Mouse (Mus musculus) bone marrow macrophage, adult 2 months (primary cell): ENCODE results near the gene Slc44a3. TPM values are rescaled to one million over a fixed set of nuclear protein-coding genes. Genes with fewer than 3 reads are reported as not detected.

ENCODE experiments used
- H3K27ac ChIP-seq: 2 replicates; pipeline ENCODE4 v1.5.1; 2012; ENCODE audit warnings: low read depth, low read length; ENCODE audit not compliant: insufficient read depth
- H3K4me1 ChIP-seq: 2 replicates; pipeline ENCODE4 v1.6.1; 2012; ENCODE audit warnings: low read length; ENCODE audit not compliant: control insufficient read depth, insufficient read depth
- H3K4me3 ChIP-seq: 2 replicates; pipeline ENCODE4 v1.5.1; 2012; ENCODE audit warnings: mild to moderate bottlenecking, low read length, moderate library complexity; ENCODE audit not compliant: insufficient read depth
- CTCF ChIP-seq: IDR thresholded peaks from 2 replicates; pipeline ENCODE4 v1.5.1; 2012; ENCODE audit warnings: low read depth, mild to moderate bottlenecking, low read length, moderate library complexity
- POLR2A ChIP-seq: IDR thresholded peaks from 2 replicates; pipeline ENCODE4 v1.6.1; 2012; ENCODE audit warnings: mild to moderate bottlenecking, low read depth, low read length, borderline replicate concordance
- polyA plus RNA-seq: library from polyadenylated mRNA; stranded (reverse); fragments of >200 nt; gene quantifications from 2 replicates; pipeline ENCODE4 v1.2.4, GENCODE M21; 2012; ENCODE audit not compliant: missing spikeins, insufficient read depth, insufficient read length

Slc44a3 gene
- polyA plus RNA-seq, 1 experiment: not detected

- TF ChIP-seq CTCF (no peak), POLR2A (no peak)
- no peak overlapping the region for H3K27ac ChIP-seq
- H3K4me1 ChIP-seq: no peaks in the 10 kb centered on the region
- H3K4me3 ChIP-seq: no peak overlapping the region
Measured at GRCm38 (mm10) chr3:121483266-121484161, 48.7 kb downstream of the Slc44a3 start.

- H3K27ac ChIP-seq: no peak overlapping the region
- no peak overlapping the region for H3K4me3 ChIP-seq
- no peaks in the 10 kb centered on the region for H3K4me1 ChIP-seq
- TF ChIP-seq POLR2A: no peak
- TF ChIP-seq CTCF: no peak
Measured at GRCm38 (mm10) chr3:121481564-121481963, 50.6 kb downstream of the Slc44a3 start.

- Histone ChIP-seq H3K27ac (no peak overlapping the region), H3K4me3 (no peak overlapping the region), H3K4me1 (no peaks in the 10 kb centered on the region)
- TF ChIP-seq POLR2A (no peak), CTCF (no peak)
Measured at GRCm38 (mm10) chr3:121480961-121481436, 51.2 kb downstream of the Slc44a3 start.

GRCm38 (mm10) chr3:121480030-121480960 is 51.9 kb downstream of the Slc44a3 start:
- no peak overlapping the region for H3K27ac ChIP-seq
- TF ChIP-seq POLR2A (no peak), CTCF (no peak)
- no peaks in the 10 kb centered on the region for H3K4me1 ChIP-seq
- no peak overlapping the region for H3K4me3 ChIP-seq

DNA sequence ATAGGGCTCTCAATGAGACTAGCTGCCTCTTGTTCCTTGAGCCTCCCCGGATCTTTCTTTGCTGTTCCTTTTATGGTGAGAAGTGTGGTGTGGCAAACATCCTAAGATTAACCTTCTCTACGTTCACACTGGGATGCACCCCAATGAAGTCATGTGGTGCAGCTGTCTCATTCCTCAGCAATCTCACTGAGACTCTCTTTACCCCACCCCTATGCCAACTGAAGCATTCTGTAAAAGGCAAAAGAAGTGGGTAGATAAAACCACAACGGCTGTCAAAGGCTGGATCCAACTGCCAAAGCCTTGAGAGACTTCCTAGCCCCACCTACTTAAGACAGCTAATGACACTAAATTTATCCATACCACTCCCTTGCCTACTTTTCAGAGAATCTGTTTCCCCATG is 57.5 kb downstream of the Slc44a3 start:
- no peak for TF ChIP-seq POLR2A
- no peak for TF ChIP-seq CTCF
- H3K4me3 ChIP-seq: no peak overlapping the region
- H3K27ac ChIP-seq: no peak overlapping the region
- no peaks in the 10 kb centered on the region for H3K4me1 ChIP-seq

DNA sequence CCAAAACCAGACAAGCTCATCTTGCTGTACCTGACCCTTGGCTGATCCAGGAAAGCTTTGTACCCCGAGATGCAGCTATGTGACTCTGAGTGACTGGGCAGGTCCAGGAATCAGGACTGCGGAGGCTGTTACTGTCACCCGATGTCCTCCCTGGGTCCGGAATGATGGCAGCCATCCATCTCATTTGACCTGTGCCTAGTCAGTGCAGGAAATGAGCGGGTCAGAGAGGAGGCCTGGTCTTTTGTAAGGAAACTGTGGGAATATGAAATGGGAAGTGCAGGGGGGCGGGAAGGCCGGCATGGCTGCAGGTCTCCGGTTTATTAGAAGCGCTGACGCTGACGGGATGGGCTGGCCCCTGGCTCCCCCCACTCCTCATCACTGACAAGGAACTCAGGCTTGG is 60.5 kb downstream of the Slc44a3 start:
- no peak for TF ChIP-seq POLR2A
- TF ChIP-seq CTCF: no peak
- Histone ChIP-seq H3K27ac (no peak overlapping the region), H3K4me1 (no peaks in the 10 kb centered on the region), H3K4me3 (no peak overlapping the region)

DNA sequence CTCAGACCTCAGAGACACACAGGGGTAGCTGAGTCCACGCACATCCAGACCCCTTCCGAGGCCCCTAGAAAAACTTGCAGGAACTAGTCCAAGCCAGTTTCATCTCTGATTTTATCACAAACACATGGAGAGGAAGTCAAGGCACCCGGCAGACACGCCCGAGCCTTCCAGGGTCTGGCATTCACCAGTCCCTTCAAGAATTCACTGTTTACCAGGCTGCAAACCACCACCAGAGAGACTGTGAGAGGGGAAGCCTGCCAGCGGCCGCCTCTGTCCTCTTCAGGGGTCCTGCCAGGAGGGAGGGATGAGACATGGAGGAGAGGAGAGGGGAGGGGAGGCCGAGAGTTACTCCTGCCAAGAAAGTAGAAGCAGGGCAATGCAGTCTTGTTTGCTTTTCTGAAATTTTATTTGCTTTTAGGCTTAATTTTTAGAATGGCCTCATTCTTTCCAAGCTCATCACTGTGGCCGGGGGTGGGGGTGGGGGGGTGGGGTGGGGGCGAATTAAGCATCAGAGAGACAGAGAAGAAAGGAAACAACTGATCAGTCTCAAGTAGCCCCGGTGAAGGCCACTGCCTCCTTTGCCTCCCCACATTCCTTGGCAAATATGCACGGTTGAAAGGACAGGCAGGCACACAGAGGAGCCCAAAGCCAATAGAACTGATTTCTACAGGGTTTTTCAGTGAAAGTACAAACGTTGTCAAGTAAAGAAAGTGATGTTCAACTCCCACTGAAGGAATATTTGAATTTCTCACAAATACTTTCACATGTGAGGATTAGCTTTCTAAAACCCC is 62.8 kb downstream of the Slc44a3 start:
- TF ChIP-seq CTCF (no peak), POLR2A (no peak)
- H3K27ac ChIP-seq: no peak overlapping the region
- H3K4me3 ChIP-seq: no peak overlapping the region
- H3K4me1 ChIP-seq: no peaks in the 10 kb centered on the region

DNA sequence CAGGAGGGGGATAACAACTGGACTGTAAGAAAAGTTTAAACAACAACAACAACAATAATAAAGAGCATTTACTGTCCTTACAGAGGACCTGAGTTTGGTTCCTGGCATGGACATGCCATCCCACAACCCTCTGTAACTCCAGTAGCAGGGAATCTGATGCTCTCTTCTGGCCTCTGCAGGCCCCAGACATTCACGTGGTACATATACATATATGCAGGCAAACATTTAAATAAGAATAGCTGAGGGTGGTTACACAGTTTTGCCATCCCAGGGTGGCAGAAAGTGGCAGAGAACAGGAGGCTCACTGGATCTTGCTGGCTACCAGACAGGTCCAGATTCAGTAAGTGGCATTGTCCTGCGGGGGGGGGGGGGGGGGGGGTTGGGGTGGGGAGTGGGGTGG is 64.1 kb downstream of the Slc44a3 start:
- no peak for TF ChIP-seq POLR2A
- H3K4me1 ChIP-seq: no peaks in the 10 kb centered on the region
- no peak overlapping the region for H3K27ac ChIP-seq
- no peak overlapping the region for H3K4me3 ChIP-seq

DNA sequence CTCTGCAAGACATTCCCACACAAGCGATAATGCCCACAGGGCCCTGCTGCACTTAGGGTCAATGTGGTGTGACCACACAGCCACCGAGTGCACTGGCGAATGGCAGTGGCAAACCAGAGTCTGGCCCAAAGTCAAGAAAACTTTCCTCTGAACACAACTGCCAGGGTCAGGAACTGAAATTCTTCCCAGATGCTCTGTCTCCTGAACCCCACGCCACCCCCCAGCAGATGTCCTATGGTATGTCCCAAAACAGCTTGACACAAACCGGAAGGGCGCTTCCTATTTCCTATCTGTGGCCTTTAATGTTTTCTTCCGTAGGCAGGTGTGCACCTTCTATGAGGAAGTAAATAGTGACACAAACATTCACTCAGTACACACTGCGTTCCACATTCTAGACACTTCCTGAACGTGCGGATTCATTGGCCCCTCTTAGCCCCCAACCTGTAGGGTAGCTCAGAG is 65.1 kb downstream of the Slc44a3 start:
- H3K4me3 ChIP-seq: no peak overlapping the region
- H3K4me1 ChIP-seq: no peaks in the 10 kb centered on the region
- TF ChIP-seq CTCF: no peak
- no peak overlapping the region for H3K27ac ChIP-seq
